Mouse (Mus musculus): ENCODE data around the gene Gm47429. TPM values are rescaled to one million over a fixed set of nuclear protein-coding genes. Genes with fewer than 3 reads are reported as not detected.

Gm47429 gene
- polyA plus RNA-seq, 1 experiment from 2014 or later = not detected

GRCm38 (mm10) chr13:50424517-50424916 lies 19.2 kb downstream of the Gm47429 start:
- Histone ChIP-seq H3K27ac (ENCODE audit: low read depth, low read length) (no peak overlapping the region), H3K9ac (ENCODE audit: low read length) (no peak overlapping the region), H3K4me3 (ENCODE audit: low read depth, low read length) (no peak overlapping the region), H3K9me3 (replicated peaks; ENCODE audit: control insufficient read depth, low read length) (no peaks in the 10 kb centered on the region), H3K4me1 (ENCODE audit: control insufficient read depth, insufficient read depth, low read length) (no peaks in the 10 kb centered on the region), H3K36me3 (ENCODE audit: control insufficient read depth, insufficient read depth, low read length) (peaks cover 76% of the 10 kb centered on the region), H3K27me3 (replicated peaks; ENCODE audit: control insufficient read depth, insufficient read depth, low read length) (no peaks in the 10 kb centered on the region), H3K4me2 (ENCODE audit: low read length) (no peak overlapping the region)
- DNase-seq (ENCODE audit: low spot score) = no peak
- 87% methylated on average over 2 of the region's 2 CpGs for WGBS
- ATAC-seq = no peak

GRCm38 (mm10) chr13:50423625-50424209 lies 20.0 kb downstream of the Gm47429 start:
- Histone ChIP-seq H3K4me2 (ENCODE audit: low read length) (no peak overlapping the region), H3K4me3 (ENCODE audit: low read depth, low read length) (no peak overlapping the region), H3K4me1 (ENCODE audit: control insufficient read depth, insufficient read depth, low read length) (peaks cover 2% of the 10 kb centered on the region; the same call in 1 of the 2 replicates), H3K9me3 (replicated peaks; ENCODE audit: control insufficient read depth, low read length) (no peaks in the 10 kb centered on the region), H3K36me3 (ENCODE audit: control insufficient read depth, insufficient read depth, low read length) (peaks cover 68% of the 10 kb centered on the region), H3K27me3 (replicated peaks; ENCODE audit: control insufficient read depth, insufficient read depth, low read length) (no peaks in the 10 kb centered on the region), H3K9ac (ENCODE audit: low read length) (no peak overlapping the region), H3K27ac (ENCODE audit: low read depth, low read length) (no peak overlapping the region)
- WGBS = 95% methylated on average over 8 of the region's 8 CpGs
- ATAC-seq (no peak), DNase-seq (ENCODE audit: low spot score) (no peak)

- Histone ChIP-seq H3K9me3 (replicated peaks; ENCODE audit: control insufficient read depth, low read length) (no peaks in the 10 kb centered on the region), H3K27ac (ENCODE audit: low read depth, low read length) (no peak overlapping the region), H3K9ac (ENCODE audit: low read length) (peak overlapping the region; percentile 89), H3K4me2 (ENCODE audit: low read length) (peak overlapping the region; percentile 75), H3K4me3 (ENCODE audit: low read depth, low read length) (peak overlapping the region; percentile 78), H3K4me1 (ENCODE audit: control insufficient read depth, insufficient read depth, low read length) (peaks cover 2% of the 10 kb centered on the region; the same call in 1 of the 2 replicates), H3K36me3 (ENCODE audit: control insufficient read depth, insufficient read depth, low read length) (peaks cover 17% of the 10 kb centered on the region), H3K27me3 (replicated peaks; ENCODE audit: control insufficient read depth, insufficient read depth, low read length) (no peaks in the 10 kb centered on the region)
- no peak for ATAC-seq
- WGBS = 40% methylated on average over 3 of the region's 3 CpGs
- peak; percentile 14 for DNase-seq (ENCODE audit: low spot score)
These were observed 25.3 kb downstream of the Gm47429 start for GRCm38 (mm10) chr13:50418421-50418820.

GRCm38 (mm10) chr13:50417389-50418183 lies 26.1 kb downstream of the Gm47429 start, which contains the start of gene Fbxw17:
Fbxw17 (plus strand) TSS chr13:50417864.
- WGBS = 12% methylated on average over 34 of the region's 35 CpGs
- Histone ChIP-seq H3K4me2 (ENCODE audit: low read length) (peak within 1 kb of the TSS; percentile 75), H3K27ac (ENCODE audit: low read depth, low read length) (no peak within 1 kb of the TSS)

More at GRCm38 (mm10) chr13:50417389-50418183, 26.1 kb downstream of the Gm47429 start, which contains the start of gene Fbxw17:
- Histone ChIP-seq H3K9ac (ENCODE audit: low read length) (peak within 1 kb of the TSS; percentile 89), H3K9me3 (replicated peaks; ENCODE audit: control insufficient read depth, low read length) (no peaks in the 10 kb centered on the region), H3K36me3 (ENCODE audit: control insufficient read depth, insufficient read depth, low read length) (peaks cover 10% of the 10 kb centered on the region; the same call in 1 of the 2 replicates), H3K27me3 (replicated peaks; ENCODE audit: control insufficient read depth, insufficient read depth, low read length) (no peaks in the 10 kb centered on the region), H3K4me1 (ENCODE audit: control insufficient read depth, insufficient read depth, low read length) (peaks cover 2% of the 10 kb centered on the region; the same call in 1 of the 2 replicates), H3K4me3 (ENCODE audit: low read depth, low read length) (peak within 1 kb of the TSS; percentile 78)
- DNase-seq (ENCODE audit: low spot score) (peak; percentile 85), ATAC-seq (peak; percentile 99)

Other genes with a start within 250 kb of the Gm47429 start
- not detected in 2 replicates for gene Gm906, start 193.6 kb downstream of the Gm47429 start, polyA plus RNA-seq (2014; fragmentation: Nextera tagmentation; extraction: Ambion mirVana)
- gene Fbxw17, start 26.0 kb downstream of the Gm47429 start, polyA plus RNA-seq (2014; fragmentation: Nextera tagmentation; extraction: Ambion mirVana) = 29.0 and 29.7 TPM in 2 replicates
- gene Nutm2, start 23.4 kb upstream of the Gm47429 start, polyA plus RNA-seq (2014; fragmentation: Nextera tagmentation; extraction: Ambion mirVana) = not detected in 2 replicates
- not detected in 2 replicates for gene Gm904, start 199.3 kb upstream of the Gm47429 start, polyA plus RNA-seq (2014; fragmentation: Nextera tagmentation; extraction: Ambion mirVana)

Measured in forebrain, embryonic 14.5 days (tissue).